Mouse (Mus musculus) limb, embryonic 11.5 days (tissue): Measurements from ENCODE around the gene Dazap2. TPM values are rescaled to one million over a fixed set of nuclear protein-coding genes. Genes with fewer than 3 reads are reported as not detected.
"Not testable (repeated sequence)": the region's sequence is repeated elsewhere in the genome, so short reads cannot be mapped to it uniquely, and the experiment has no call there.

Source experiments
- ATAC-seq: fragments of 200-750 bp; cut with Nextera tagmentation; 2 replicates; pipeline ENCODE4 v1.8.0; 2017; ENCODE audit warnings: low read depth; ENCODE audit not compliant: insufficient number of reproducible peaks, low FRiP score, low TSS enrichment
- DNase-seq: peaks from one replicate; pipeline ENCODE4 v3.0.0-alpha.2; 2015; ENCODE audit warnings: low spot score
- H3K27ac ChIP-seq: fragments of 300-500 bp; sonication (generic); replicated peaks from 2 replicates; pipeline ENCODE4 v1.5.1; 2014; ENCODE audit warnings: low read depth, mild to moderate bottlenecking, low read length
- H3K27me3 ChIP-seq: fragments of 300-500 bp; sonication (generic); 2 replicates; pipeline ENCODE4 v1.6.1; 2014; ENCODE audit warnings: mild to moderate bottlenecking, low read length, mixed read lengths; ENCODE audit not compliant: control insufficient read depth, insufficient read depth
- H3K36me3 ChIP-seq: fragments of 300-500 bp; sonication (generic); 2 replicates; pipeline ENCODE4 v1.6.1; 2014; ENCODE audit warnings: mild to moderate bottlenecking, low read length, moderate library complexity, mixed read lengths; ENCODE audit not compliant: control insufficient read depth, insufficient read depth
- H3K4me1 ChIP-seq: fragments of 300-500 bp; sonication (generic); 2 replicates; pipeline ENCODE4 v1.6.1; 2014; ENCODE audit warnings: low read length, mixed read lengths; ENCODE audit not compliant: control insufficient read depth, insufficient read depth
- H3K4me2 ChIP-seq: fragments of 300-500 bp; sonication (generic); 2 replicates; pipeline ENCODE4 v1.6.1; 2014; ENCODE audit warnings: low read depth, mild to moderate bottlenecking, moderate library complexity; ENCODE audit not compliant: severe bottlenecking
- H3K4me3 ChIP-seq: fragments of 300-500 bp; sonication (generic); 2 replicates; pipeline ENCODE4 v1.5.1; 2014; ENCODE audit warnings: low read depth, low read length
- H3K9ac ChIP-seq: fragments of 300-500 bp; sonication (generic); 2 replicates; pipeline ENCODE4 v1.6.1; 2014; ENCODE audit warnings: mild to moderate bottlenecking, low read length
- H3K9me3 ChIP-seq: fragments of 300-500 bp; sonication (generic); 2 replicates; pipeline ENCODE4 v1.6.1; 2016; ENCODE audit warnings: low read length; ENCODE audit not compliant: control insufficient read depth
- WGBS: fragments of 180-500 bp; shearing (Covaris S2); extraction: QIAGEN DNeasy Blood & Tissue Kit; methylation state at CpG from one replicate; pipeline ENCODE4 v1.1.7; 2014; 5-methylcytosine and 5-hydroxymethylcytosine counted together
- polyA plus RNA-seq: library from polyadenylated mRNA; unstranded; fragments of >200 nt; fragmentation: Nextera tagmentation; extraction: Ambion mirVana; gene quantifications from 2 replicates; pipeline ENCODE4 v1.2.1, GENCODE M21; 2014

Gene Dazap2
- polyA plus RNA-seq, 1 experiment from 2014 or later: 201 TPM

DNA sequence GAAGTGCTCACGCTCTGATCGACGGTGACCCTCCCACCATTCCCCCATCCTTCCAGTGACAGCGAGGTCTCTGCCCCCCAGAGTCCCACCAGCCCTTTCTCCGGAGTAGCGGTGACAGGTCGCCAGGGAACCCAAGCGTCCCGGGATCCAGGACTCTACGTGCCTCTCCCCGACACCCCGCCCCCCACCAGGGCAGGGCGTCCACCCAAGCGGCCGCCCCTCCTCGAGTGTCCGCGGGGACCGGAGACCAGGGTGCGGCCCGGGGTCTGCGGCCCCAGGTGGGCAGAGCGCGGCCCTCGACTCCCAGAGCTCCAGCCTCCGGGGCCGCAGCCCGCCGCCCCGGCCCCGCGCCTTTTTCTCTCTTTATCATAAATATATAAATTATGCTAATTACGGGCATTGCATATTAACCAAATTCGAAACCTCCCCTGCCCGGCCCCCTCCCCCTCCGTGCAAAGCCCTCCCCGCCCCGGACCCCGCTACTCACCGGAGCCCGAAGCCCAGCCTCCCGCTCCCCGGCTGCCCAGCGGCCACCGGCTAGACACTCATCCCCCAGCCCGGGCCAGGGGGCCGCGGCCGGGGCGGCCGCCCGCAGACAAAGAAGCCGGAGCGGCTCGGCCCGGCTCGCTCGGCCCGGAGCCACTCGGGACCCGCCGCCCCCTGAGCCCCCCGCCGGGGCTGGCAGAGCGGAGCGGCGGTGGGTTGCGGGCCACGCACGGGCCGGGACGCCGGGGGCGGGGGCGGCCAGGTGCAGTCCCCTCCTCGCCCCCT lies 15.7 kb upstream of the Dazap2 start, which contains the start of gene Pou6f1:
Gene Pou6f1 (minus strand): TSS at position 709 of the 771 bp plus-strand sequence.
- Histone ChIP-seq H3K4me1 (0 out of 2 replicates have a peak, but pooled peaks cover 2% of the 10 kb centered on the region), H3K4me2 (peak within 1 kb of the TSS; percentile 96), H3K4me3 (peak within 1 kb of the TSS; percentile 68), H3K9me3 (no peaks in the 10 kb centered on the region), H3K27ac (no peak within 1 kb of the TSS), H3K27me3 (peaks cover 33% of the 10 kb centered on the region), H3K36me3 (no peaks in the 10 kb centered on the region), H3K9ac (peak within 1 kb of the TSS; percentile 78)
- ATAC-seq: peak; percentile 42; the same call in 1 of the 2 replicates
- WGBS: under 1% methylated on average over 65 of the region's 76 CpGs
- DNase-seq: peak; percentile 52

GRCm38 (mm10) chr15:100600047-100600695 lies 15.0 kb upstream of the Dazap2 start:
- ATAC-seq (peak; percentile 51; the same call in 1 of the 2 replicates), DNase-seq (peak; percentile 83)
- WGBS: 1% methylated on average over 35 of the region's 35 CpGs
- H3K9me3 ChIP-seq: no peaks in the 10 kb centered on the region
- H3K4me2 ChIP-seq: peak overlapping the region; percentile 96
- H3K36me3 ChIP-seq: no peaks in the 10 kb centered on the region
- H3K4me1 ChIP-seq: 0 out of 2 replicates have a peak, but pooled peaks cover 2% of the 10 kb centered on the region
- H3K9ac ChIP-seq: peak overlapping the region; percentile 78
- H3K27ac ChIP-seq: no peak overlapping the region
- peaks cover 37% of the 10 kb centered on the region for H3K27me3 ChIP-seq
- H3K4me3 ChIP-seq: peak overlapping the region; percentile 68

DNA sequence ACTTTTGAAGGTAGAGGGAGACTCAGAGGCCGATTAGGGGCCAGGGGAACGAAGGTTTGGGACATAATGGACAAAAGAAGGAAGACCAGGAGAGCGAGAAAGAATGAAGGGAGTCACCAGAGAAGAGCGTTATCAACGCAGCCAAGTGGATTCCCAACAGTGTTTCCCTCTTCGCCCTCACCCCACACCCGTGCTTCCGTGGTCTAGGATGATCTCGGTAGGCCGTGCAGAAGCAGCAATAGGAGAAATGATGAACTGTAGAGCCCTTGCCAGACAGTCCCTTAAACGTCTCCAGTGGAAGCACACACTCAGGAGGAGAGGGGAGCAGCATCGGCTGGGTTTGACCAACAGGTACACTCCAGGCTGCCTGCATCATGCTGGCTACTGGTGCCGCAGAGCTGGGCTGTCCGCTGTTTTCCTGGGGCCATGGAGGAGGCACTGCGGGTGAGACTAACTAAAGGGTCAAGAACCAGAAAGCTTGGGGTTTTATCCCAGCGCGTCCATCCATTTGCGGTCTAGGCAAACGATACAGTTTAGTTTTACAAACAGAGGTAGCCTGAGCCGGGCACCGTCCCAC lies 14.4 kb upstream of the Dazap2 start:
- ATAC-seq: no peak
- Histone ChIP-seq H3K27ac (no peak overlapping the region), H3K27me3 (peaks cover 40% of the 10 kb centered on the region), H3K4me3 (no peak overlapping the region), H3K36me3 (no peaks in the 10 kb centered on the region), H3K9ac (no peak overlapping the region), H3K4me2 (no peak overlapping the region; the same call in 1 of the 2 replicates), H3K4me1 (0 out of 2 replicates have a peak, but pooled peaks cover 2% of the 10 kb centered on the region), H3K9me3 (no peaks in the 10 kb centered on the region)
- WGBS: 12% methylated on average over 21 of the region's 21 CpGs
- DNase-seq: peak; percentile 28

DNA sequence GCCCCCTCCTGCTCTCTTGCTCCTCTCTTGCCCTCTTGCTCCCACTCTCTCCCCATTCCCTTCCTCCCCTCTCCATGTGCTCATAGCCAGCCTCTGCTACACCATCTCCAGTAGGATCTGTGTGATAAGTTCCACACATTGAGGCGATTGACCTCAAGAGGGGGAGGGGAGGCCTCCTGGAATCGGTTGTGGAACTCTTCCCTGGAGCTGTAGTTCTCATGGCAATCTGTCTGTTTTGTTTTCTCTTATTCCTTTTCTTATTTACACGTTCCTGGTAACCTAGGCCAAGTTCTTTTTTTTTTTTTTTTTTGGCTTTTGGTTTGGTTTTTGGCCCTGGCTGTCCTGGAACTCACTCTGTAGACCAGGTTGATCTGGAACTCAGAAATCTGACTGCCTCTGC lies 13.5 kb upstream of the Dazap2 start:
- H3K9ac ChIP-seq: no peak overlapping the region
- H3K4me2 ChIP-seq: no peak overlapping the region
- WGBS: 40% methylated on average over 3 of the region's 3 CpGs

DNA sequence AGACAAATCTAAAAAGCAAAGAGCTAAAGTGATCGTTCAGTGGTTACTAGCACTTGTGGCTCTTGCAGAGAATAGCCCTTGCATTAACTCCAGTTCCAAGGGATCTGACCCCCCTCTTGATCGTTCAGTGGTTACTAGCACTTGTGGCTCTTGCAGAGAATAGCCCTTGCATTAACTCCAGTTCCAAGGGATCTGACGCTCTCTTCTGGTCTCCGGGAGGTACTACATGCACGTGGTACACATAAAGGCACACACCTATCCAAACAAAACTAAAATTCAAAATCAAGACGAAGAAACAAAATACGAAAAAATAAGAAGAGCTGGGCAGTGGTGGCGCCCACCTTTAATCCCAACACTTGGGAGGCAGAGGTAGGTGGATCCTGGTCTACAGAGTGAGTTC lies 8.5 kb upstream of the Dazap2 start:
- peaks cover 15% of the 10 kb centered on the region; the same call in 1 of the 2 replicates for H3K27me3 ChIP-seq
- not testable (repeated sequence) for H3K9ac ChIP-seq, DNase-seq, ATAC-seq, H3K4me3 ChIP-seq, H3K4me1 ChIP-seq, H3K9me3 ChIP-seq, H3K27ac ChIP-seq, H3K4me2 ChIP-seq, H3K36me3 ChIP-seq
- WGBS: 90% methylated on average over 8 of the region's 8 CpGs

More for the DNA sequence above, 13.5 kb upstream of the Dazap2 start:
- ATAC-seq (no peak), DNase-seq (no peak)
- H3K9me3 ChIP-seq: no peaks in the 10 kb centered on the region
- H3K4me1 ChIP-seq: 0 out of 2 replicates have a peak, but pooled peaks cover 2% of the 10 kb centered on the region
- no peak overlapping the region for H3K4me3 ChIP-seq
- no peaks in the 10 kb centered on the region for H3K36me3 ChIP-seq
- H3K27me3 ChIP-seq: peaks cover 40% of the 10 kb centered on the region
- no peak overlapping the region for H3K27ac ChIP-seq

GRCm38 (mm10) chr15:100611951-100612350 lies 3.2 kb upstream of the Dazap2 start:
- H3K27me3 ChIP-seq: no peaks in the 10 kb centered on the region; the same call in 1 of the 2 replicates
- no peak for DNase-seq
- H3K36me3 ChIP-seq: no peaks in the 10 kb centered on the region
- H3K4me2 ChIP-seq: no peak overlapping the region
- peaks cover 5% of the 10 kb centered on the region; the same call in 1 of the 2 replicates for H3K4me1 ChIP-seq
- ATAC-seq: no peak
- no peak overlapping the region for H3K27ac ChIP-seq
- H3K9ac ChIP-seq: no peak overlapping the region
- H3K4me3 ChIP-seq: no peak overlapping the region
- no peaks in the 10 kb centered on the region for H3K9me3 ChIP-seq
- WGBS: 79% methylated on average over 7 of the region's 7 CpGs

DNA sequence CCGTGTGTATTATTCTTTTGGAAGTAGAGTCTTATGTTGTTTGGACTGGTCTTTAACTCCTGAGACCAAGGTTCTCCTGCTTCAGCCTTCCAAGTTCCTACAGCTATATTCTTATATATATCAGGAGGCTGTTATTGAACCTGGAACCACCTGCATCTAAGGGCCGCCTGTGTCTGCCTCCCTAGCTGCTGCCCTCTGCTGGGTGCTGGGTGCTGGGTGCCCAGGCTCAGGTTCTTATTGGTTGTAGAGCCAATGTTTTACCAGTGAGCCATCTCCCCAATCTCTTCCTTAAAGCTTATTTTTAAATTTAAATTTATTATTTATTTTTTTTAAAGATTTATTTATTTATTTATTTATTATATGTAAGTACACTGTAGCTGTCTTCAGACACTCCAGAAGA lies 2.7 kb upstream of the Dazap2 start:
- no peak overlapping the region for H3K4me2 ChIP-seq
- peaks cover 6% of the 10 kb centered on the region; the same call in 1 of the 2 replicates for H3K4me1 ChIP-seq
- H3K27me3 ChIP-seq: no peaks in the 10 kb centered on the region; the same call in 1 of the 2 replicates
- no peaks in the 10 kb centered on the region for H3K36me3 ChIP-seq
- no peak for ATAC-seq
- no peak overlapping the region for H3K27ac ChIP-seq
- H3K9me3 ChIP-seq: no peaks in the 10 kb centered on the region
- DNase-seq: no peak
- no peak overlapping the region for H3K4me3 ChIP-seq
- WGBS: 70% methylated on average over 2 of the region's 2 CpGs
- H3K9ac ChIP-seq: no peak overlapping the region

DNA sequence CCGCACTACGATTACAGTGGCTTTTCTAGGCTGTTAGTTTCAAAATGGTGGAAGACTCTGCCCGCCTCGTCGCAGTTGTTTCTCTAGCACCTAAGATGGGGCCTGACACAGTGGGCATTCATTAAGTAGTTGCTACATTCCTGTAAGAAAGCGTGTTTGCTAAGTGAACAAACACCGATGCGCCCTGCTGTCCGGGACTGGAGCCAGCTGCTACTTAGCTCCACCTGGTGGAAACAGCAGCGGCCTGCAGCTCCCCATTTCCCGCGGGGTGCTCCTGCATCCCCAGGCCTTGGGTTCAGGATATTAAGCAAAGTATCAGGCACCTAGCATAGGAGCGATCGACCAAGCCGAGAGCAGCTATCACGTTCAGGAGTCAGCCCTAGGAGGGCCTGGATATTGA lies 1.6 kb upstream of the Dazap2 start:
- Histone ChIP-seq H3K27me3 (no peaks in the 10 kb centered on the region; the same call in 1 of the 2 replicates), H3K27ac (no peak overlapping the region), H3K36me3 (no peaks in the 10 kb centered on the region; the same call in 1 of the 2 replicates), H3K9ac (no peak overlapping the region), H3K4me3 (no peak overlapping the region), H3K4me2 (peak overlapping the region; percentile 27), H3K4me1 (peaks cover 6% of the 10 kb centered on the region; the same call in 1 of the 2 replicates), H3K9me3 (no peaks in the 10 kb centered on the region)
- ATAC-seq (no peak), DNase-seq (peak; percentile 85)
- WGBS: 10% methylated on average over 16 of the region's 16 CpGs
